Mouse (Mus musculus): ENCODE data around the gene Mief2.

The Mief2 gene

DNA sequence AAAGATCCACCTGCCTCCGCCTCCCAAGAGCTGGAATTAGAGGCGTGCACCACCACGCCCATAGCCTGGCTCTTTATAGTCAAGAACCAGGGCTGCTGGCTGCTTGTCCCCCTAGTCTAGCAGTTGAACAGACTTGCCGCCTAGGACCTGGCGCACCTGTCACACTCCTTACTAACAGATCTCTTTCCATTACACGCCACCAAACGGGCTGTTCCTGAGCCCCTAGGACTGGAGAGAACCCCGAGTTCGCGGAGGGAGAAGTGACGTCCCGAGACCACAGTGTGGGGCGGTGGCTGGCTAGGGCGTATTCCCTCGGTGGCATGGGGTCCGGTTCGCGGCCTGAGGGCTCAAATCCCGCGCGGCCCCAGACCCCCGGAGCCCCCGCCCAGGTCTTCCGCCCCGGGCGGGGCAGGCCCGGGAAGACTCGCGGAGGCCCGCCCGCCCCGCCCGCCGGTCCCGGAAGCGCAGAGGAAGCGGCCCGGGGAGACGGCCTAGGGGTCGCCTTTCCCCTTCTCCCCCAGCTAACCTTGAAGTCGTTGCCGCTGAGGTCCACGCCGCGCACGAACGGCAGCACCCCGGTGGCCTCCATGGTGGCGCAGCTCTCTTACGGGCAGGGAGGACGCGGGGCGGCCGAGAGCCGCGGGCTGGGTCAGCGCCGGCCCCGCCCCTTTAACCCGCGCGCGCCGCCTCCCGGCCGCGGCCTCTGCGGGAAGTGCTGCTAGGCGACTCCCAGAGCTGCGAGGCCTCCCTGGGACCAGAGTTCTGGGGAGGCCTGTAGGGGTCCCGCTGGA, 1.4 kb upstream of the Mief2 start, which contains the start of gene Flii:
Flii (minus strand) TSS at position 663 of the 791 bp plus-strand sequence.
- DNase-seq: peak; percentile 86

DNA sequence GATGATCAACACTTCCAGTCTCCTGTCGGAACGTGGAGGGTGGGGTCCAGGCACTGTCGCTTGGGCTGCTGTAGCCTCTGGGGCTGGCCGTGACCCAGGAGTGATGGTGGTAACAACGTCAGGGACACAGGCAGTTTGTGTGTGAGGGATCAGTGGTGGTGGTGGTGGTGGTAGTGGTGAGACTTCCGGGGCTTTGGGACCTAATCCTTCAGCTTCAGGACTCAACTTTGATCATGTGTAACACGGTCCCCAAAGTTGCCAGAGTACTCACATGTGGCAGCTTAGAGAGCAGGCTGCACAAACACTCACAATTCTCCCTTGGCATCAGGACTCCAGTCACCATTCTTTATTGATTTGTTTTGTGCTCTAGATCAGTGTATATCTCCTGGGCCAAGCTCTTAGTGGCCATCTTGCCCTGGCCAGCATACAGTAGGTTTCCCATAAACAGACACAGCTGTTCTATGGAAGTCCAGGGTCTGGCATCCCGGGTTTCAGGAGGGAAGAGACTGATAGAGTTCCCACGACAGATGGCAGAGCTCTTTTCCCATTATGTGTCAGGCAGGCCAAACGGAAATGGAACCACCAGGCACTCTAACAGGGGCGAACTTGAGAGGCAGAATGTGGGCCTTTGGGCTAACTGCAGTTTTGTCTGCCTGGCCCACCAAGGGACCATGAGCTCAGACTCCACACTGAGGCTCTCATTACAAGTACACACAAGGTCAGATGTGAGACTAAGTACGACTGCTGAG, 632 bp upstream of the Mief2 start:
- DNase-seq: peak; percentile 16

DNA sequence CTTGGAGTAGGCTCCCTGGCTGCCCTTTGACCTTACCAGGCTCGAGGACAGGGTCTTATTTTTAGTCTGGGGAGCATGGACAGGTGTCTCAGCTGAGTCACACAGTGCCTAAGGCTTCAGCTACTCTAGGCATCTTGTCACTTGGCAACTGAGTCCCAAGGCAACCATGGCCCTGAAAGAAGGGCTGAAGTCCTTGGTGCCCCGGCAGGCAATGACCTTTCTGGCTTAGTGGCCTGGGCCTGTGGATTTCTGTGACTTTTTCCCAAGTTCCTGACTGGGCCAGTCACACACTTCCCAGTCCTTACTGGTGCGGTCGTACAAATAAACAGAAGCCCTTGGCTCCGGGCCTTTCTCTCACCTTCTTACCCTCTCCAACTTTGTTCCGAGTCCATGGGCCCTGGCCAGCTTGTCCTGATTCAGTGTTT, 1.0 kb downstream of the Mief2 start:
- DNase-seq: peak; percentile 52

- no peak for DNase-seq
Measured at GRCm38 (mm10) chr11:60730169-60730568, 2.0 kb downstream of the Mief2 start.

DNA sequence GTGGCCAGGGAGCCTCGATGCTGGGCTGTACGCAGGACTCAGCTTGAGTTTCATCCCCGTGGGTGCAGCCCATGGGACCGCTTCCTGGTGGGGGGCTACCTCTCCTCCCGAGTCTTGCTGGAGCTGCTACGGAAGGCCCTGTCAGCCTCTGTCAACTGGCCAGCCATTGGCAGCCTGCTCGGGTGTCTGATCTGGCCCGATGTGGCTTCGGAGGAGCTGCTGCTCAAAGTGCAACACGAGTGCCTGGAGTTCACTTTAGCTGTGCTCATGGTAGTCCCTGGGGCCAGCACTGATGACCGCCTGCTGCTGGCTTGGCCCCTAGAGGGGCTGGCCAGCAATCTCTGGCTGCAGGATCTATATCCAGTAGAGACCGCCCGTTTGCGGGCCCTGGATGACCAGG, 3.1 kb downstream of the Mief2 start:
- DNase-seq: no peak

DNA sequence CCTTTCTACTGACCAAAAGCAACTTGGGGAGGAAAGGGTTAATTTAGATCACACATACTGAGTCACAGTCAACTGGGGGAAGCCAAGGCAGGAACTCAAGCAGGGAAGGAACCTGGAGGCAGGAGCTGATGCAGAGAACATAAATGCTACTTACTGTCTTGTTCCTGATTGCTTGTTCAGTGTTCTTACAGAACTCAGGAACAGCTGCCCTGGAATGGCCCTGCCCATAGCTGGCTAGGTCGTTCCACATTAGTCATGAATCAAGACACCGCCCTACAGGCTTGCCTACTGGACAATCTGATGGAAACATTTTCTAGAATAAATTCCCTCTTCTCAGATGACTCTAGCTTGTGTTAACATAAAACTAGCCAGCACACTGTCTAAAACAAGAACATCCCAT, 6.0 kb downstream of the Mief2 start:
- no peak for DNase-seq

DNA sequence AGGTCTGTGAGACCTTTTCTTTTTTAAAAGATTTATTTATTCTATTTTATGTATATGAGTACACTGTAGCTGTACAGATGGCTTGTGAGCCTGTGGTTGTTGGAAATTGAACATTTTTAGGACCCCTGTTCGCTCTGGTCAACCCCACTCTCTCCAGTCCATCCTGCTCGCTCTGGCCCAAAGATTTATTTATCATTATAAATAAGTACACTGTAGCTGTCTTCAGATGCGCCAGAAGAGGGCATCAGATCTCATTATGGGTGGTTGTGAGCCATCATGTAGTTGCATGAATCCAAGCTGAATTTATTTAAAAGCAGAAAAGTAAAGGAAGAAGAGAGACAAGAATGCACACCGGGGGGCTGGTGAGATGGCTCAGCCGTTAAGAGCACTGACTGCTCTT, 7.0 kb downstream of the Mief2 start:
- DNase-seq: no peak

DNA sequence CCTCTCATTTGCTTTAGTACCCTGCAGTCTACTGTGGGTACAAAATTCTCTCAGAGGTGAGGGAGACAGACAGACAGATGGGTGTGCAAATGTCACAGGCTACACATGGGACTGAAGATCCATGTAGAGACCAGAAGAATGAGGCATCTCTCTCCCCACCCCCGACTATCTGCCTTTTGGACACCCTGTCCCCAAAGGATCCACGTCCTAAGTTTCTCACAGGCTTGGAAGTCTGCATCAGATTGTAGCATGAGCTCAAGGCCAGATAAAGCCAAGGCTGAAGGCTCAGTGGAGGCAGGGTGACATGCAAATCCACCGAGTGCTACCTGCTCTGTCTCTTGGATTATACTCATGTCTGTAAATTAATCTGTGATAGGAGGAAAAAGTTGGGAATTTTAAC, 8.3 kb downstream of the Mief2 start:
- DNase-seq: no peak

- DNase-seq: no peak
Measured at GRCm38 (mm10) chr11:60737450-60737849, 9.3 kb downstream of the Mief2 start.

- no peak for DNase-seq
Measured at GRCm38 (mm10) chr11:60740321-60740720, 12.1 kb downstream of the Mief2 start.

- no peak for DNase-seq
Measured at GRCm38 (mm10) chr11:60755570-60755969, 27.4 kb downstream of the Mief2 start.

GRCm38 (mm10) chr11:60761681-60762080, 33.5 kb downstream of the Mief2 start:
- DNase-seq: no peak

- DNase-seq: no peak
Measured at GRCm38 (mm10) chr11:60766969-60767368, 38.8 kb downstream of the Mief2 start.

DNA sequence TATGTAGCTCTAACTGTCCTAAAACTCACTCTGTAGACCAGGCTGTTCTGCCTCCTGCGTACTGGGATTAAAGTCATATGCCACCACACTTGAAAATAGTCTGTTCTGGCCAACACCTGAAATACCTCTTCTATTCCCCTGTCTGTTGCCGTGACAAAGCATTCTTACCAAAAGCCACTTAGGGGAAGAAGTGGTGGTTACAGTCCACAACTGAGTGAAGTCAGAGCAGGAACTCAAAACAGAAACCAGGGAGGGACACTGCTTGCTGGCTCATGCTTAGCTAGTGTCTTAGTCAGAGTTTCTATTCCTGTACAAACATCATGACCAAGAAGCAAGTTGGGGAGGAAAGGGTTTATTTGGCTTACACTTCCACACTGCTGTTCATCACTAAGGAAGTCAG, 41.1 kb downstream of the Mief2 start:
- DNase-seq: no peak

- no peak for DNase-seq
Measured at GRCm38 (mm10) chr11:60770776-60771175, 42.6 kb downstream of the Mief2 start.

- DNase-seq: no peak
Measured at GRCm38 (mm10) chr11:60772161-60772560, 44.0 kb downstream of the Mief2 start.

DNA sequence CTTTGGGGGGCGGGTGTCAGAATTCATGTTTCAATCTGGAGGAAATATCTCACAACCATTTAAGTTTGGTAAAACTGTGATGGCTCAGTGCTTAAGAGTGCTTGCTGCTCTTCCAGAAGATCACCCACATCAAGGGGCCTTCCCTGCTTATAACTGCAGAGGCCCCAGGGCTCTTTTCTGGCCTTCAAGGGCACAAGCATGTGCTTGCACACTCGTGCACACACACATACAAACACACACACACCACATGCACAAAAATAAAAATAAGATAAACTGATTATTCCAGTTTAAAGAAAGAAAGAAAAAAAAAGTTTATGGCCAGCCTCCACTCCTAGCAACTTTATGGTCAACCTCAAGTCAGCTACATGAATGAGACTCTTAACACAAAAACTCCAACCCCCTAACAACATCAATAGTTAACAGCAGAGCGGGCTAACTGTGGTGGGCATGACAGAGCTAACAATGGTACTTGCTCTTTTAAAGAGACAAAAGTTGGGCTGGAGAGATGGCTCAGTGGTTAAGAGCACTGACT, 46.0 kb downstream of the Mief2 start:
- DNase-seq: no peak

- no peak for DNase-seq
Measured at GRCm38 (mm10) chr11:60774841-60775240, 46.6 kb downstream of the Mief2 start.

DNA sequence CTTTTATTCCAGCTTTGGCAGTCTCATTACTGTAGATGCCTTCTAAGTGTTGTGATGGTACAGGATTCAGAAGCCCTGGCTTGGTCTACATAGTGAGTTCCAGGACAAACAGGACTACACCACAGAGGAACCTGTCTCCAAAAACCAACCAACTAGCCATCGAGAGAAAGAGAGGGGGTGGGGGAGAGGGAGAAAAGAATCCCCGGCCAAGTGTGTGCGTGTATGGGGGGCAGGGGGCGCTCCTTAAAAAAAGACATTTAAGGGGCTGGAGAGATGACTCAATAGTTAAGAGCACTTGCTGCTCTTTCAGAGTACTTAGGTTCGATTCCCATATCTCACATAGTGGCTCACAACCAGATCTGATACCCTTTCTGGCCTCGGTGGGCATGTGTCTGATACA, 47.4 kb downstream of the Mief2 start:
- DNase-seq: no peak

GRCm38 (mm10) chr11:60776107-60776828, 48.1 kb downstream of the Mief2 start:
- DNase-seq: no peak

- peak; percentile 80 for DNase-seq
Measured at GRCm38 (mm10) chr11:60776829-60777740, 48.9 kb downstream of the Mief2 start, which contains the start of the genes Top3a and Smcr8. Top3a (minus strand) TSS chr11:60777365. Smcr8 (plus strand) TSS chr11:60777524.

GRCm38 (mm10) chr11:60777801-60778370, 49.7 kb downstream of the Mief2 start:
- no peak for DNase-seq

All from lung, postnatal 14 days (tissue).